Mouse (Mus musculus) ES-Bruce4 (cell line): Measurements from ENCODE around the gene Irf8.

Experiments
- EP300 ChIP-seq: IDR thresholded peaks from 2 replicates; pipeline ENCODE4 v1.6.1; 2011; ENCODE audit warnings: low read depth, low read length; ENCODE audit not compliant: insufficient read depth
- POLR2A ChIP-seq: IDR thresholded peaks from one replicate; pipeline ENCODE4 v1.8.1; 2011; ENCODE audit warnings: low read length; ENCODE audit not compliant: insufficient read depth

DNA sequence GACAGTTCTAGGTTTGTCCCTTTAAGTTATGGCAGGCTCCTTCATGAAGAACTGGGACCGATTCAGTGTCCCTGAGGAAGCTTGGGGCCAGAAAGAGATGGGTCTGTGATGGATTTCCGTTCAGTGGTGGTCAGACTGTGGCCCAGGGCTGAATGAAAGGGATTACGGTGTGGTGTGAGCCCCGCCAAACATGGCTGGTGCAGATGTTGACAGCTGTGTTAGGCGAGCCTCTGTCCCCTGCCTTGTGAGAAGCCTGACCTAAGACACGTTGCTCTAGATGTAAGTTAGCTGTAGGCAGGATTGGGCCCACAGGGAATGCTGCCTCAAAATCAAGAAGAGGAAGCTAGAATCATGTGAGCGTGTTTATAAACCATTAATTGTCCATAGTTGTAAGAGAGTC, 1.0 kb downstream of the Irf8 start:
- TF ChIP-seq POLR2A (no peak), EP300 (no peak)
